Comparison of ENCODE assay signal across 16 mouse cellular contexts in genomic region chr7:144755511-144756378, GRCm38 (mm10). TPM values are rescaled to one million over a fixed set of nuclear protein-coding genes. Genes with fewer than 3 reads are reported as not detected.
DNase-seq lines count a peak whose midpoint lies in the region; ATAC-seq and TF ChIP-seq lines count a peak whose summit lies in the region.
"Had no signal": no experiment of that assay in that cellular context is flagged by ENCODE, and none has a peak within 500 bp of the region (broad histone marks: within the 10 kb centered on the region; RNA-seq: fewer than 3 reads in every experiment).

No protein-coding gene starts in this region.

- H3K9ac ChIP-seq in heart, embryonic 16.5 days (ENCODE audit: low read length): no peak overlapping the region
- H3K9ac ChIP-seq in heart, embryonic 12.5 days: no peak overlapping the region
- no peak overlapping the region for H3K9ac ChIP-seq in midbrain, postnatal 0 days (replicated peaks; ENCODE audit: low read length, poor library complexity, severe bottlenecking)
- H3K9ac ChIP-seq: heart, embryonic 15.5 days; hindbrain, embryonic 15.5 days; liver, embryonic 13.5 days had no signal

- H3K36me3 ChIP-seq in heart, embryonic 16.5 days (ENCODE audit: control insufficient read depth, insufficient read depth): no peaks in the 10 kb centered on the region
- H3K36me3 ChIP-seq in heart, embryonic 12.5 days: no peaks in the 10 kb centered on the region
- no peaks in the 10 kb centered on the region for H3K36me3 ChIP-seq in midbrain, embryonic 10.5 days
- no peaks in the 10 kb centered on the region for H3K36me3 ChIP-seq in midbrain, postnatal 0 days (ENCODE audit: insufficient read depth, low read length)
- H3K36me3 ChIP-seq: heart, embryonic 15.5 days; hindbrain, embryonic 15.5 days; liver, embryonic 13.5 days had no signal

- H3K27ac ChIP-seq in heart, embryonic 16.5 days (ENCODE audit: low read length): no peak overlapping the region
- H3K27ac ChIP-seq in heart, embryonic 12.5 days (ENCODE audit: poor library complexity, severe bottlenecking): no peak overlapping the region
- H3K27ac ChIP-seq in midbrain, embryonic 10.5 days (replicated peaks): peak overlapping the region; percentile 24; the same call in 1 of the 2 replicates
- H3K27ac ChIP-seq in midbrain, postnatal 0 days (ENCODE audit: low read depth, low read length): no peak overlapping the region
- H3K27ac ChIP-seq: heart, embryonic 15.5 days; hindbrain, embryonic 15.5 days; layer of hippocampus, adult 2 months; liver, embryonic 13.5 days had no signal

- no peak for TF ChIP-seq CTCF in midbrain, postnatal 0 days (IDR thresholded peaks at IDR 0.05)

- intact Hi-C loops in left cerebral cortex, postnatal 4 days (cut with DNase I): no loop called here

- no peaks in the 10 kb centered on the region for H3K9me3 ChIP-seq in heart, embryonic 16.5 days (replicated peaks; ENCODE audit: control insufficient read depth, low read length)
- 0 out of 2 replicates have a peak, but pooled peaks cover 4% of the 10 kb centered on the region for H3K9me3 ChIP-seq in heart, embryonic 12.5 days (replicated peaks)
- H3K9me3 ChIP-seq in midbrain, embryonic 10.5 days (replicated peaks): no peaks in the 10 kb centered on the region
- H3K9me3 ChIP-seq in midbrain, postnatal 0 days (ENCODE audit: low read length): no peaks in the 10 kb centered on the region
- H3K9me3 ChIP-seq: heart, embryonic 15.5 days; hindbrain, embryonic 15.5 days; liver, embryonic 13.5 days had no signal

- DNase-seq in midbrain, embryonic 10.5 days (ENCODE audit: low spot score): no peak
- DNase-seq in midbrain, postnatal 0 days (ENCODE audit: low spot score): no peak
- DNase-seq in left cerebral cortex, postnatal 4 days: no peak
- no peak for DNase-seq in embryo, embryonic 9.5 days (ENCODE audit: extremely low spot score)
- DNase-seq: cerebellum, adult 18-20 months; gastrocnemius, postnatal 14 days; kidney, adult 9 months; liver, embryonic 13.5 days; right cerebral cortex, adult 18-20 months had no signal

- H3K4me3 ChIP-seq in heart, embryonic 16.5 days (ENCODE audit: low read length): no peak overlapping the region
- H3K4me3 ChIP-seq in heart, embryonic 12.5 days: no peak overlapping the region
- no peak overlapping the region for H3K4me3 ChIP-seq in midbrain, embryonic 10.5 days
- no peak overlapping the region for H3K4me3 ChIP-seq in midbrain, postnatal 0 days (ENCODE audit: low read depth, low read length)
- H3K4me3 ChIP-seq: heart, embryonic 15.5 days; hindbrain, embryonic 15.5 days; layer of hippocampus, adult 2 months; liver, embryonic 13.5 days had no signal

- 0 out of 2 replicates have a peak, but pooled peaks have one; percentile 31 for ATAC-seq in heart, embryonic 16.5 days (replicated peaks; ENCODE audit: extremely low read depth, insufficient read depth, low FRiP score)
- no peak for ATAC-seq in heart, embryonic 12.5 days (ENCODE audit: insufficient number of reproducible peaks, low FRiP score)
- ATAC-seq in midbrain, postnatal 0 days (ENCODE audit: low FRiP score): no peak
- peak; percentile 26; the same call in 1 of the 2 replicates for ATAC-seq in megakaryocyte, adult 5-6 weeks (ENCODE audit: poor library complexity, severe bottlenecking)

- 36% methylated on average over 11 of the region's 11 CpGs for WGBS in heart, embryonic 16.5 days
- 33% methylated on average over 11 of the region's 11 CpGs for WGBS in heart, embryonic 12.5 days
- WGBS in midbrain, embryonic 10.5 days: 91% methylated on average over 11 of the region's 11 CpGs
- WGBS in midbrain, postnatal 0 days: 79% methylated on average over 11 of the region's 11 CpGs

- no peaks in the 10 kb centered on the region for H3K27me3 ChIP-seq in heart, embryonic 16.5 days (ENCODE audit: control insufficient read depth, insufficient read depth, low read length)
- H3K27me3 ChIP-seq in heart, embryonic 12.5 days (replicated peaks): no peaks in the 10 kb centered on the region
- no peaks in the 10 kb centered on the region for H3K27me3 ChIP-seq in midbrain, embryonic 10.5 days (ENCODE audit: low read depth, poor library complexity, severe bottlenecking)
- no peaks in the 10 kb centered on the region for H3K27me3 ChIP-seq in midbrain, postnatal 0 days (ENCODE audit: insufficient read depth, low read length)
- H3K27me3 ChIP-seq: heart, embryonic 15.5 days; hindbrain, embryonic 15.5 days had no signal

- H3K4me1 ChIP-seq in heart, embryonic 16.5 days (ENCODE audit: control insufficient read depth, insufficient read depth, low read length): peaks cover 16% of the 10 kb centered on the region
- peaks cover 32% of the 10 kb centered on the region for H3K4me1 ChIP-seq in heart, embryonic 12.5 days (replicated peaks)
- H3K4me1 ChIP-seq in midbrain, embryonic 10.5 days: peaks cover 22% of the 10 kb centered on the region
- no peaks in the 10 kb centered on the region for H3K4me1 ChIP-seq in midbrain, postnatal 0 days (ENCODE audit: insufficient read depth, low read length)

- H3K4me2 ChIP-seq in heart, embryonic 16.5 days (ENCODE audit: low read depth, low read length): no peak overlapping the region
- no peak overlapping the region for H3K4me2 ChIP-seq in heart, embryonic 12.5 days
- no peak overlapping the region for H3K4me2 ChIP-seq in midbrain, postnatal 0 days (ENCODE audit: low read depth, low read length, poor library complexity, severe bottlenecking)
- H3K4me2 ChIP-seq: heart, embryonic 15.5 days; hindbrain, embryonic 15.5 days; liver, embryonic 13.5 days had no signal

RNA-seq across cellular contexts. Expression of gene Ano1, which starts 4.0 kb away (rescaled TPM):
- 7.3 and 16.0 TPM in 2 replicates for polyA plus RNA-seq in heart, embryonic 16.5 days (2015; fragmentation: Nextera tagmentation; extraction: Ambion mirVana)
- polyA plus RNA-seq in heart, embryonic 12.5 days (2016; fragmentation: Nextera tagmentation; extraction: Ambion mirVana): 12.7 and 13.4 TPM in 2 replicates
- 29.4 and 41.5 TPM in 2 replicates for polyA plus RNA-seq in midbrain, embryonic 10.5 days (2016; fragmentation: Nextera tagmentation; extraction: Ambion mirVana)
- 11.6 and 13.5 TPM in 2 replicates for total RNA-seq in midbrain, postnatal 0 days (2014; rRNA removed)
- 5.8 and 7.5 TPM in 2 replicates for polyA plus RNA-seq in midbrain, postnatal 0 days (2015; fragmentation: Nextera tagmentation; extraction: Ambion mirVana)
- total RNA-seq in megakaryocyte, adult 5-6 weeks (2015): not detected in 2 replicates
- 0.33 TPM in 1 of 2 replicates, not detected in the other for total RNA-seq in megakaryocyte, adult 5-6 weeks (2017)
- 1 to 10 TPM; 5.3 to 7.6 TPM for total RNA-seq in left cerebral cortex, postnatal 4 days (2021)
- total RNA-seq: neutrophil, adult 5-6 weeks had no signal

Comparison
In these comparisons a context has a peak if more than half of its experiments do, and no peak if none do; other contexts are left out.
1. ATAC-seq: peak in heart, embryonic 16.5 days (single experiment) and megakaryocyte, adult 5-6 weeks (single experiment); none in heart, embryonic 12.5 days (single experiment) and midbrain, postnatal 0 days (single experiment).